Mouse (Mus musculus) olfactory bulb, adult 2 months (tissue): ENCODE measurements around the gene Myl9.

Source experiments
- CTCF ChIP-seq: fragments of 200-500 bp; IDR thresholded peaks from 2 replicates; pipeline ENCODE4 v1.5.1; 2012; ENCODE audit warnings: low read depth, mild to moderate bottlenecking, low read length, moderate library complexity; ENCODE audit not compliant: insufficient read depth
- POLR2A ChIP-seq: fragments of 200-500 bp; IDR thresholded peaks from 2 replicates; pipeline ENCODE4 v1.6.1; 2012; ENCODE audit warnings: mild to moderate bottlenecking, low read depth, low read length, moderate library complexity; ENCODE audit not compliant: insufficient read depth

- TF ChIP-seq POLR2A: no peak
- TF ChIP-seq CTCF: no peak
These were observed 12.0 kb downstream of the Myl9 start for GRCm38 (mm10) chr2:156787090-156787775.
